Comparison of ENCODE assay signal across 18 mouse cellular contexts in genomic region chr7:28318714-28319113, GRCm38 (mm10). TPM values are rescaled to one million over a fixed set of nuclear protein-coding genes. Genes with fewer than 3 reads are reported as not detected.
A peak's percentile ranks its signal among the peaks of the same experiment; 100 is the strongest.
DNase-seq lines count a peak whose midpoint lies in the region.
"Had no signal": no experiment of that assay in that cellular context is flagged by ENCODE, and none has a peak within 500 bp of the region (broad histone marks: within the 10 kb centered on the region; RNA-seq: fewer than 3 reads in every experiment).

No protein-coding gene starts in this region.

- intact Hi-C loops in heart, postnatal 14 days (cut with DNase I): no loop called here

- peak; percentile 85 to 87 for DNase-seq in adrenal gland, adult (ENCODE audit: inconsistent age in 2 of 2, low spot score in 1 of 2)
- no peak for DNase-seq in adrenal gland, postnatal 4 days (ENCODE audit: low spot score in 2 of 2)
- DNase-seq in heart, adult 11 months: peak; percentile 72
- DNase-seq in heart, postnatal 14 days: no peak
- DNase-seq in adrenal gland, postnatal 25 days: peak; percentile 43
- no peak for DNase-seq in layer of hippocampus, adult 18-20 months (ENCODE audit: low spot score in 2 of 2)
- DNase-seq in kidney, postnatal 4 days: no peak
- DNase-seq: cerebellum, adult 18-20 months; cerebellum, adult 9-10 months; cerebellum, postnatal 14 days; gastrocnemius, postnatal 14 days; heart, adult 18-20 months; heart, postnatal 10 days; heart, postnatal 4 days; kidney, adult 2 months had no signal

RNA-seq across cellular contexts. Expression of gene Timm50, which starts 6.8 kb away (rescaled TPM):
- 10 to 100 TPM; 84.1 to 85.6 TPM for total RNA-seq in adrenal gland, postnatal 4 days (2021)
- total RNA-seq in heart, postnatal 14 days (2021): 10 to 100 TPM; 47.9 to 57.3 TPM
- total RNA-seq in adrenal gland, postnatal 25 days (2021): 72.0 and 81.3 TPM in 2 replicates
- total RNA-seq in layer of hippocampus, adult 18-20 months (2021): 10 to 100 TPM; 42.4 to 44.3 TPM

RNA-seq across cellular contexts. Expression of gene Dll3, which starts 16.7 kb away (rescaled TPM):
- total RNA-seq in adrenal gland, postnatal 4 days (2021): 1 to 10 TPM in 1 of 2 experiments, under 1 TPM in 1; 0.62 to 1.6 TPM
- not detected for total RNA-seq in heart, postnatal 14 days (2021)
- total RNA-seq in adrenal gland, postnatal 25 days (2021): not detected in 2 replicates
- total RNA-seq in layer of hippocampus, adult 18-20 months (2021): 1 to 10 TPM; 2.1 to 2.6 TPM
- total RNA-seq: gastrocnemius, adult 18-20 months; gastrocnemius, postnatal 14 days; gastrocnemius, postnatal 4 days; heart, adult 18-20 months; heart, postnatal 10 days; heart, postnatal 4 days had no signal

RNA-seq across cellular contexts. Expression of gene Supt5, which starts 19.8 kb away (rescaled TPM):
- total RNA-seq in adrenal gland, postnatal 4 days (2021): 100 to 1,000 TPM; 113 to 123 TPM
- total RNA-seq in heart, postnatal 14 days (2021): 10 to 100 TPM; 55.6 to 58.4 TPM
- total RNA-seq in adrenal gland, postnatal 25 days (2021): 136 and 164 TPM in 2 replicates
- 100 to 1,000 TPM; 116 to 119 TPM for total RNA-seq in layer of hippocampus, adult 18-20 months (2021)

RNA-seq across cellular contexts. Expression of gene Selenov, which starts 27.7 kb away (rescaled TPM):
- under 1 TPM; 0.87 TPM for total RNA-seq in adrenal gland, postnatal 4 days (2021)
- total RNA-seq in heart, postnatal 14 days (2021): not detected
- total RNA-seq in adrenal gland, postnatal 25 days (2021): not detected in 2 replicates
- under 1 TPM in 1 of 2 experiments, not detected in 1; 0.25 TPM for total RNA-seq in layer of hippocampus, adult 18-20 months (2021)
- total RNA-seq: G1E; gastrocnemius, adult 18-20 months; gastrocnemius, postnatal 14 days; gastrocnemius, postnatal 4 days; heart, adult 18-20 months; heart, postnatal 10 days; heart, postnatal 4 days had no signal

RNA-seq across cellular contexts. Expression of gene Rps16, which starts 31.7 kb away (rescaled TPM):
- total RNA-seq in adrenal gland, postnatal 4 days (2021): 1,000 to 10,000 TPM; 1,647 to 1,689 TPM
- 100 to 1,000 TPM; 540 to 612 TPM for total RNA-seq in heart, postnatal 14 days (2021)
- total RNA-seq in adrenal gland, postnatal 25 days (2021): 820 and 1,029 TPM in 2 replicates
- total RNA-seq in layer of hippocampus, adult 18-20 months (2021): 100 to 1,000 TPM; 481 to 546 TPM

Comparison
In these comparisons a context has a peak if more than half of its experiments do, and no peak if none do; other contexts are left out.
1. DNase-seq: peak in adrenal gland, adult (2 of 2), heart, adult 11 months (single experiment) and adrenal gland, postnatal 25 days (single experiment); none in adrenal gland, postnatal 4 days (0 of 2), heart, postnatal 14 days (0 of 2), layer of hippocampus, adult 18-20 months (0 of 2) and kidney, postnatal 4 days (0 of 2).